Mouse (Mus musculus) leukemia stem cell, adult 10-12 weeks (primary cell): ENCODE measurements around the gene Zfp142. TPM values are rescaled to one million over a fixed set of nuclear protein-coding genes. Genes with fewer than 3 reads are reported as not detected.

Experiments used
- polyA plus RNA-seq: library from polyadenylated mRNA; stranded (reverse); fragments of >175 nt; gene quantifications from 2 replicates; pipeline ENCODE4 v1.2.3, GENCODE M21; 2012; ENCODE audit warnings: low replicate concordance

The Zfp142 gene
- polyA plus RNA-seq, result 8.7 and 19.0 TPM in 2 replicates

GRCm38 (mm10) chr1:74587773-74588445, at the start of gene Zfp142, which contains the start of gene Bcs1l:
Zfp142 (minus strand) TSS chr1:74588246.
Bcs1l (plus strand) TSS chr1:74588289.

GRCm38 (mm10) chr1:74601267-74601962, 13.4 kb upstream of the Zfp142 start, which contains the start of the genes Rnf25 and Stk36:
Rnf25 (minus strand) TSS chr1:74601397.
Stk36 (plus strand) TSS chr1:74601445.

GRCm38 (mm10) chr1:74544184-74544583, 43.9 kb downstream of the Zfp142 start, which contains the start of gene Usp37:
Usp37 (minus strand) TSS chr1:74544284.

GRCm38 (mm10) chr1:74542451-74542961, 45.5 kb downstream of the Zfp142 start, which contains the start of gene Plcd4:
Plcd4 (plus strand) TSS chr1:74542888.

Other genes with a start within 250 kb of the Zfp142 start
- 0.09 TPM in 1 of 2 replicates, not detected in the other for gene Catip, start 226.1 kb downstream of the Zfp142 start, polyA plus RNA-seq
- 46.8 and 89.8 TPM in 2 replicates for gene Slc11a1, start 213.1 kb downstream of the Zfp142 start, polyA plus RNA-seq
- 209 and 292 TPM in 2 replicates for gene Ctdsp1, start 196.7 kb downstream of the Zfp142 start, polyA plus RNA-seq
- gene Vil1, start 178.9 kb downstream of the Zfp142 start, polyA plus RNA-seq, result not detected in 2 replicates
- gene Cnot9, start 82.2 kb downstream of the Zfp142 start, polyA plus RNA-seq, result 6.6 and 23.7 TPM in 2 replicates
- 0.05 TPM in 1 of 2 replicates, not detected in the other for gene Plcd4, start 45.4 kb downstream of the Zfp142 start, polyA plus RNA-seq
- 0.33 and 7.0 TPM in 2 replicates for gene Usp37, start 44.0 kb downstream of the Zfp142 start, polyA plus RNA-seq
- 0.81 and 2.4 TPM in 2 replicates for gene Bcs1l, start within 50 bp of the Zfp142 start, polyA plus RNA-seq
- 6.9 and 8.4 TPM in 2 replicates for gene Rnf25, start 13.2 kb upstream of the Zfp142 start, polyA plus RNA-seq
- 0.23 and 0.42 TPM in 2 replicates for gene Stk36, start 13.2 kb upstream of the Zfp142 start, polyA plus RNA-seq
- gene Ttll4, start 73.5 kb upstream of the Zfp142 start, polyA plus RNA-seq, result 16.7 and 18.5 TPM in 2 replicates
- 1.7 and 1.8 TPM in 2 replicates for gene Cyp27a1, start 125.3 kb upstream of the Zfp142 start, polyA plus RNA-seq
- gene Prkag3, start 161.0 kb upstream of the Zfp142 start, polyA plus RNA-seq, result not detected in 2 replicates
- 0.57 and 0.81 TPM in 2 replicates for gene Wnt6, start 183.6 kb upstream of the Zfp142 start, polyA plus RNA-seq
- gene Wnt10a, start 203.3 kb upstream of the Zfp142 start, polyA plus RNA-seq, result 1.2 and 5.2 TPM in 2 replicates